Mouse (Mus musculus): ENCODE measurements around the gene Cnot6l.
A peak's percentile ranks its signal among the peaks of the same experiment; 100 is the strongest.

DNA sequence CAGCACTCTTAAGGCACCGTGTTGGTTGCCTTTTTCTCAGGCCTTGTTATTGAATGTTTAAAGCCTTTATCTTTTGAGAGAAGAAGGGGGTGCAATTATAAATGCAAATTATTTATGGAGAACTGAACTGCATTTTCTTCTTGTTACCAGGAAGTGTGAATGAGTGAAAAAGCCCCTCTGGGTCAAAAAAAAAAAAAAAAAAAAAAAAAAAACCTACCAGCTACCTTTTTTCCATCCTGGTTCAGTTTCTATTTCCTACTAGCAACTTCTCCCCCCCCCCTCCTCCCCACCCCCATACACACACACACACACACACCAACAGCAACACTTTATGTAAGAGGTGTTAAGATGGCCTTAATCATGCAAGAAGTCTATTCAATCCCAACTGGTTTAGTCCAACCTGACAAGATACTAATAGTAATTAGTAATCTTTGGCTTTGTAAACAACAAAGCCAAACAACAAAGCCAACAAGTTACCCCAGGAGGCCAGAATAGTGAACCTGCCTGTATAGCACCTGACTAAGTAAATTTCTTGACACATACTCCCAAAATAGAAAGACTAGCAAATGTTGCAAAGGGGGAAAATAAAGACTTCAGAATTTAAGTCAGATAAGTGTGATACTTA lies 463 bp downstream of the Cnot6l start:
- TF ChIP-seq ZKSCAN1 (IDR thresholded peaks at IDR 0.05; ENCODE audit: borderline replicate concordance, low read depth, low read length) (no peak), POLR2AphosphoS2 (IDR thresholded peaks at IDR 0.05; ENCODE audit: low read depth, low read length) (no peak), CTCF (conservative IDR thresholded peaks at IDR 0.05 in 1 of 2, IDR thresholded peaks at IDR 0.05 in 1 of 2; ENCODE audit: low read depth in 2 of 2, low read length in 2 of 2) (no peak), POLR2A (IDR thresholded peaks at IDR 0.05; ENCODE audit: low read depth, low read length) (no peak), ZC3H11A (IDR thresholded peaks at IDR 0.05; ENCODE audit: low read depth, low read length) (no peak), UBTF (IDR thresholded peaks at IDR 0.05; ENCODE audit: low read depth, low read length) (no peak), ETS1 (conservative IDR thresholded peaks at IDR 0.05; ENCODE audit: low read depth, low read length) (peak; percentile 52), HCFC1 (IDR thresholded peaks at IDR 0.05; ENCODE audit: low read depth, low read length) (peak; percentile 52), ZNF384 (IDR thresholded peaks at IDR 0.05; ENCODE audit: low read depth, low read length) (peak; percentile 99), ZMIZ1 (IDR thresholded peaks at IDR 0.05; ENCODE audit: low read depth, low read length) (no peak)

Data from CH12.LX (cell line).